Mouse (Mus musculus): ENCODE data around the gene Aldh3a1.

The Aldh3a1 gene

GRCm38 (mm10) chr11:61236015-61236414, 28.7 kb downstream of the Aldh3a1 start:
- DNase-seq (ENCODE audit: low spot score), result no peak

- no peak for DNase-seq (ENCODE audit: low spot score)
These were observed 37.1 kb downstream of the Aldh3a1 start for GRCm38 (mm10) chr11:61244406-61244805.

GRCm38 (mm10) chr11:61251741-61252140, 44.4 kb downstream of the Aldh3a1 start:
- DNase-seq (ENCODE audit: low spot score), result no peak

GRCm38 (mm10) chr11:61252807-61253206, 45.5 kb downstream of the Aldh3a1 start:
- DNase-seq (ENCODE audit: low spot score), result no peak

- no peak for DNase-seq (ENCODE audit: low spot score)
These were observed 51.8 kb downstream of the Aldh3a1 start for GRCm38 (mm10) chr11:61259106-61259505.

- DNase-seq (ENCODE audit: low spot score), result no peak
These were observed 55.2 kb downstream of the Aldh3a1 start for GRCm38 (mm10) chr11:61262516-61262915.

- no peak for DNase-seq (ENCODE audit: low spot score)
These were observed 56.5 kb downstream of the Aldh3a1 start for GRCm38 (mm10) chr11:61263841-61264240.

- peak; percentile 96 for DNase-seq (ENCODE audit: low spot score)
These were observed 59.5 kb downstream of the Aldh3a1 start, which contains the start of gene Aldh3a2 for GRCm38 (mm10) chr11:61266551-61267533. Gene Aldh3a2, minus strand, starts transcription at chr11:61267464.
